Mouse (Mus musculus): ENCODE results near the gene Irak2.

DNA sequence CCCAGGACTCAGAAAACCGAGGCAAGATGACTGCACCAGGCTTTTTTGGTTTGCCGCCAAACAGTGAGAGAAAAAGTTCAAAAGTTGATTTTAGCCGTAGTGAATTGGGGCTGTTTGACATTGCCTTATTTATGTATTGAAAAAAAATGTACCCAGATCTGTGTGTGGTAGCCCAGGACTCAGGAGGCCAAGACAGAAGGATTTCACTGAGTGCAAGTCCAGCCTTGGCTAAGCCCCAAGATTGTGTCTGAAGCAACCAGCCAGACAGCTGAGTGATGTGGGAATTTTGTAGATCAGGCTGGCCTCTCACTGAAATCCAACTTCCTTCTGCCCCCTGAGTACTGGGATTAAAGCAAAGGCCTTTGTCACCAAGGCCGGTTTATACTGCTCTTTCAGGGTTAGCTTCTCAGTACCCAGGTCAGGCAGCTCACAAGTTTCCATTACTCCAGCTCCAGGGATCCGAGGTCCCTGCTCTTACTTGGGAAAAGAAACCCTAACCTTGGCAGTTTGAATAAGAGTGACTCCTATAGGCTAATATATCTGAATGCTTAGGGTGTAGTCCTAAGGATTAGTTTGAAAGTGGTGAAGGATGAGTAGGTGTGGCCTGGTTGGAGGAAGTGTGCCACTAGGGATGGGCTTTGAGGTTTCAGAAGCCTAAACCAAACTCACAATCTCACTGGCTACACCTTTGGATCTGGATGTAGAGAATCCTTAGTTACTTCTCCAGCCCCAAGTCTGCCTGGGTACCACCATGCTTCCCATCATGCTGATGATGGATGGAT lies 13.1 kb upstream of the Irak2 start:
- TF ChIP-seq CTCF (IDR thresholded peaks at IDR 0.05; ENCODE audit: low read depth, low read length) (no peak), POLR2A (IDR thresholded peaks at IDR 0.05; ENCODE audit: borderline replicate concordance, low read depth, low read length) (no peak)

Data from bone marrow macrophage, adult 2 months (primary cell).